Mouse (Mus musculus) megakaryocyte, embryonic 14.5 days (primary cell): Measurements from ENCODE around the gene Smyd1.

ENCODE experiments used
- FLI1 ChIP-seq: IDR thresholded peaks from 2 replicates; pipeline ENCODE4 v1.6.1; 2012; ENCODE audit warnings: low read length, inconsistent platforms, mixed read lengths
- GATA1 ChIP-seq: IDR thresholded peaks from 3 replicates; pipeline ENCODE4 v1.6.1; 2012; ENCODE audit warnings: mixed read lengths, low read length, inconsistent platforms, borderline replicate concordance

GRCm38 (mm10) chr6:71273715-71274114 lies 48.3 kb downstream of the Smyd1 start:
- TF ChIP-seq GATA1 (no peak), FLI1 (no peak)
